Mouse (Mus musculus) C2C12 (cell line): ENCODE measurements around the gene Fbxo22.

Source experiments
- CEBPB ChIP-seq: IDR thresholded peaks from one replicate; pipeline ENCODE4 v1.6.1; 2011; ENCODE audit warnings: low read depth, mild to moderate bottlenecking, control low read depth, moderate library complexity
- CTCF ChIP-seq: IDR thresholded peaks from one replicate; pipeline ENCODE4 v1.5.1; 2011; ENCODE audit not compliant: control insufficient read depth, insufficient read depth, insufficient read length
- MAX ChIP-seq: IDR thresholded peaks from one replicate; pipeline ENCODE4 v1.6.1; 2011; ENCODE audit warnings: mild to moderate bottlenecking, control low read depth
- MYOD1 ChIP-seq: IDR thresholded peaks from one replicate; pipeline ENCODE4 v1.6.1; 2011; ENCODE audit warnings: low read depth; ENCODE audit not compliant: control insufficient read depth, insufficient read length
- MYOG ChIP-seq: IDR thresholded peaks from one replicate; pipeline ENCODE4 v1.6.1; 2011; ENCODE audit not compliant: control insufficient read depth, insufficient read length; ENCODE audit errors: extremely low read depth

GRCm38 (mm10) chr9:55257105-55257504, 48.4 kb downstream of the Fbxo22 start:
- TF ChIP-seq CTCF (no peak), CEBPB (no peak), MYOG (no peak), MYOD1 (no peak), MAX (no peak)
